Mouse (Mus musculus) ES-E14 (cell line): Measurements from ENCODE around the gene Fbxo46.

Source experiments
- CHD2 ChIP-seq: IDR thresholded peaks from 2 replicates; pipeline ENCODE4 v1.6.1; 2014; ENCODE audit warnings: mild to moderate bottlenecking, low read depth, low read length, inconsistent platforms
- HCFC1 ChIP-seq: IDR thresholded peaks from 2 replicates; pipeline ENCODE4 v1.6.1; 2012; ENCODE audit warnings: low read length, inconsistent platforms, borderline replicate concordance; ENCODE audit not compliant: insufficient read depth
- ZC3H11A ChIP-seq: IDR thresholded peaks from 2 replicates; pipeline ENCODE4 v1.6.1; 2012; ENCODE audit warnings: low read depth, mild to moderate bottlenecking, inconsistent platforms, low read length, borderline replicate concordance
- ZNF384 ChIP-seq: IDR thresholded peaks from 2 replicates; pipeline ENCODE4 v1.6.1; 2012; ENCODE audit warnings: low read depth, low read length, inconsistent platforms

- TF ChIP-seq ZC3H11A, result no peak
- TF ChIP-seq CHD2, result no peak
- TF ChIP-seq HCFC1, result no peak
- TF ChIP-seq ZNF384, result no peak
Observed at GRCm38 (mm10) chr7:19148180-19148874, 28.7 kb downstream of the Fbxo46 start.
